Mouse (Mus musculus) liver, embryonic 14.5 days (tissue): Measurements from ENCODE around the gene Pde4b.

Experiments
- CTCF ChIP-seq: IDR thresholded peaks from 2 replicates; pipeline ENCODE4 v1.5.1; 2016; ENCODE audit warnings: antibody characterized with exemption, low read depth, control low read depth
- EP300 ChIP-seq: IDR thresholded peaks from 2 replicates; pipeline ENCODE4 v1.6.1; 2016; ENCODE audit warnings: antibody characterized with exemption, low read depth

GRCm38 (mm10) chr4:102278958-102279357 lies 191.6 kb downstream of the Pde4b start:
- no peak for TF ChIP-seq CTCF
- no peak for TF ChIP-seq EP300
